Mouse (Mus musculus) MEL (cell line): ENCODE results near the gene Morc1. TPM values are rescaled to one million over a fixed set of nuclear protein-coding genes. Genes with fewer than 3 reads are reported as not detected.

Experiments
- DNase-seq: peaks from one replicate; pipeline ENCODE4 v3.0.0; 2011; ENCODE audit warnings: low read depth, low spot score
- H3K27ac ChIP-seq: 2 replicates; pipeline ENCODE4 v1.5.1; 2012; ENCODE audit warnings: low read depth, mild to moderate bottlenecking, control low read depth, low read length, moderate library complexity; ENCODE audit not compliant: control insufficient read depth
- H3K27me3 ChIP-seq, 2 experiments: fragments of 150-350 bp in 1 of 2; sonication (generic) in 1 of 2; 2 replicates each; pipeline ENCODE4 v1.6.1; 2012; ENCODE audit warnings: low read length in 2 of 2, mild to moderate bottlenecking in 2 of 2, improper control_type of control experiment in 1 of 2, moderate library complexity in 1 of 2; ENCODE audit not compliant: insufficient read depth in 2 of 2, control insufficient read depth in 1 of 2
- H3K36me3 ChIP-seq, 2 experiments: 2 replicates each; pipeline ENCODE4 v1.6.1; 2012 to 2014; ENCODE audit warnings: low read length in 2 of 2, improper control_type of control experiment in 1 of 2, inconsistent platforms in 1 of 2, mild to moderate bottlenecking in 1 of 2; ENCODE audit not compliant: insufficient read depth in 2 of 2, control insufficient read depth in 1 of 2
- H3K4me1 ChIP-seq, 2 experiments: fragments of 150-350 bp in 1 of 2; sonication (generic) in 1 of 2; 2 replicates each; pipeline ENCODE4 v1.6.1; 2012; ENCODE audit warnings: low read length in 2 of 2, improper control_type of control experiment in 1 of 2, mild to moderate bottlenecking in 1 of 2; ENCODE audit not compliant: insufficient read depth in 2 of 2, control insufficient read depth in 1 of 2
- H3K4me3 ChIP-seq, 2 experiments: fragments of 150-350 bp in 1 of 2; sonication (generic) in 1 of 2; 2 replicates each; pipeline ENCODE4 v1.5.1; 2012; ENCODE audit warnings: low read depth in 2 of 2, low read length in 2 of 2, mild to moderate bottlenecking in 2 of 2, moderate library complexity in 2 of 2, control low read depth in 1 of 2, improper control_type of control experiment in 1 of 2; ENCODE audit not compliant: control insufficient read depth in 1 of 2, insufficient read depth in 1 of 2
- H3K79me2 ChIP-seq: 2 replicates; pipeline ENCODE4 v1.6.1; 2012; ENCODE audit warnings: mild to moderate bottlenecking, low read length, moderate library complexity; ENCODE audit not compliant: control insufficient read depth, poor library complexity, insufficient read depth
- H3K9ac ChIP-seq: 2 replicates; pipeline ENCODE4 v1.6.1; 2012; ENCODE audit warnings: low read depth, mild to moderate bottlenecking, control low read depth, low read length, moderate library complexity; ENCODE audit not compliant: control insufficient read depth, poor library complexity, severe bottlenecking
- H3K9me3 ChIP-seq: fragments of 150-350 bp; sonication (generic); replicated peaks from 2 replicates; pipeline ENCODE4 v1.6.1; 2012; ENCODE audit warnings: mild to moderate bottlenecking, low read length, improper control_type of control experiment, moderate library complexity; ENCODE audit not compliant: insufficient read depth
- BHLHE40 ChIP-seq: IDR thresholded peaks from 2 replicates; pipeline ENCODE4 v1.6.1; 2012; ENCODE audit warnings: low read depth, mild to moderate bottlenecking, inconsistent platforms, low read length, improper control_type of control experiment, borderline replicate concordance
- CHD2 ChIP-seq: IDR thresholded peaks from 2 replicates; pipeline ENCODE4 v1.6.1; 2011; ENCODE audit warnings: low read length, improper control_type of control experiment
- CTCF ChIP-seq, 3 experiments: IDR thresholded peaks in 2 of 3; conservative IDR thresholded peaks in 1 of 3; 2 replicates each; pipeline ENCODE4 v1.5.1; 2011 to 2012; ENCODE audit warnings: low read length in 3 of 3, low read depth in 2 of 3, mild to moderate bottlenecking in 2 of 3, improper control_type of control experiment in 1 of 3, inconsistent platforms in 1 of 3, mixed read lengths in 1 of 3, moderate library complexity in 1 of 3; ENCODE audit not compliant: control insufficient read depth in 1 of 3, insufficient read depth in 1 of 3, poor library complexity in 1 of 3, severe bottlenecking in 1 of 3
- E2F4 ChIP-seq: IDR thresholded peaks from 2 replicates; pipeline ENCODE4 v1.6.1; 2011; ENCODE audit warnings: low read depth, low read length, improper control_type of control experiment, borderline replicate concordance
- ETS1 ChIP-seq: IDR thresholded peaks from 2 replicates; pipeline ENCODE4 v1.6.1; 2012; ENCODE audit warnings: low read depth, mild to moderate bottlenecking, inconsistent platforms, low read length, improper control_type of control experiment, moderate library complexity
- GATA1 ChIP-seq: IDR thresholded peaks from 2 replicates; pipeline ENCODE4 v1.6.1; 2011; ENCODE audit warnings: low read depth, low read length, improper control_type of control experiment
- HCFC1 ChIP-seq: IDR thresholded peaks from 2 replicates; pipeline ENCODE4 v1.6.1; 2012; ENCODE audit warnings: low read depth, mild to moderate bottlenecking, inconsistent platforms, low read length, improper control_type of control experiment, moderate library complexity
- MAX ChIP-seq: IDR thresholded peaks from 2 replicates; pipeline ENCODE4 v1.6.1; 2011; ENCODE audit warnings: low read length, improper control_type of control experiment
- MYC ChIP-seq: IDR thresholded peaks from 2 replicates; pipeline ENCODE4 v1.6.1; 2011; ENCODE audit warnings: low read depth, mild to moderate bottlenecking, low read length, improper control_type of control experiment, moderate library complexity
- NELFE ChIP-seq: IDR thresholded peaks from 2 replicates; pipeline ENCODE4 v1.6.1; 2011; ENCODE audit warnings: low read depth, low read length, improper control_type of control experiment
- POLR2A ChIP-seq, 2 experiments: IDR thresholded peaks; 2 replicates each; pipeline ENCODE4 v1.6.1; 2011 to 2012; ENCODE audit warnings: low read length in 2 of 2, mild to moderate bottlenecking in 2 of 2, control low read depth in 1 of 2, improper control_type of control experiment in 1 of 2, low read depth in 1 of 2, moderate library complexity in 1 of 2; ENCODE audit not compliant: control insufficient read depth in 1 of 2, insufficient read depth in 1 of 2, poor library complexity in 1 of 2
- POLR2AphosphoS2 ChIP-seq: IDR thresholded peaks from 2 replicates; pipeline ENCODE4 v1.6.1; 2011; ENCODE audit warnings: low read length, improper control_type of control experiment
- RCOR1 ChIP-seq: IDR thresholded peaks from 2 replicates; pipeline ENCODE4 v1.6.1; 2012; ENCODE audit warnings: low read depth, mild to moderate bottlenecking, inconsistent platforms, low read length, improper control_type of control experiment
- SMC3 ChIP-seq: IDR thresholded peaks from 2 replicates; pipeline ENCODE4 v1.6.1; 2011; ENCODE audit warnings: low read depth, low read length, improper control_type of control experiment
- TAL1 ChIP-seq: IDR thresholded peaks from 2 replicates; pipeline ENCODE4 v1.6.1; 2012; ENCODE audit warnings: mild to moderate bottlenecking, inconsistent platforms, low read length, moderate library complexity, mixed read lengths
- TBP ChIP-seq: IDR thresholded peaks from 2 replicates; pipeline ENCODE4 v1.8.0; 2011; ENCODE audit warnings: low read depth, low read length, improper control_type of control experiment
- TCF12 ChIP-seq: IDR thresholded peaks from 2 replicates; pipeline ENCODE4 v1.6.1; 2014; ENCODE audit warnings: low read depth, mild to moderate bottlenecking, inconsistent platforms, low read length, improper control_type of control experiment, moderate library complexity
- UBTF ChIP-seq: IDR thresholded peaks from 2 replicates; pipeline ENCODE4 v1.6.1; 2012; ENCODE audit warnings: low read depth, mild to moderate bottlenecking, inconsistent platforms, low read length, improper control_type of control experiment, moderate library complexity, borderline replicate concordance; ENCODE audit not compliant: insufficient read depth
- USF1 ChIP-seq: IDR thresholded peaks from 2 replicates; pipeline ENCODE4 v1.6.1; 2014; ENCODE audit warnings: low read depth, mild to moderate bottlenecking, inconsistent platforms, low read length, improper control_type of control experiment, moderate library complexity
- USF2 ChIP-seq, 2 experiments: IDR thresholded peaks; 2 replicates each; pipeline ENCODE4 v1.6.1; 2011 to 2012; ENCODE audit warnings: improper control_type of control experiment in 2 of 2, low read length in 2 of 2, borderline replicate concordance in 1 of 2, inconsistent platforms in 1 of 2, low read depth in 1 of 2, mild to moderate bottlenecking in 1 of 2; ENCODE audit not compliant: insufficient read depth in 1 of 2
- ZC3H11A ChIP-seq: IDR thresholded peaks from 2 replicates; pipeline ENCODE4 v1.6.1; 2012; ENCODE audit warnings: low read depth, mild to moderate bottlenecking, inconsistent platforms, low read length, improper control_type of control experiment
- ZKSCAN1 ChIP-seq: IDR thresholded peaks from 2 replicates; pipeline ENCODE4 v1.6.1; 2012; ENCODE audit warnings: low read depth, mild to moderate bottlenecking, inconsistent platforms, low read length, improper control_type of control experiment, moderate library complexity
- ZMIZ1 ChIP-seq: IDR thresholded peaks from 2 replicates; pipeline ENCODE4 v1.6.1; 2012; ENCODE audit warnings: low read depth, mild to moderate bottlenecking, inconsistent platforms, low read length, improper control_type of control experiment, moderate library complexity
- ZNF384 ChIP-seq: IDR thresholded peaks from 2 replicates; pipeline ENCODE4 v1.6.1; 2012; ENCODE audit warnings: low read depth, mild to moderate bottlenecking, inconsistent platforms, low read length, improper control_type of control experiment
- polyA plus RNA-seq, 2 experiments: library from polyadenylated mRNA; stranded (reverse) in 1 of 2; unstranded in 1 of 2; fragments of >175 nt in 1 of 2; fragments of >200 nt in 1 of 2; gene quantifications; 2 replicates each; pipeline versions ENCODE4 v1.2.1 to v1.2.4; 2012; ENCODE audit warnings: low replicate concordance in 2 of 2, low read depth in 1 of 2; ENCODE audit not compliant: insufficient read length in 2 of 2, insufficient read depth in 1 of 2, missing spikeins in 1 of 2
- total RNA-seq: library from RNA; depleted of rRNA; stranded (reverse); fragments of 300-350 nt; gene quantifications from 2 replicates; pipeline ENCODE4 v1.2.3, GENCODE M21; 2012

Morc1 gene
- total and polyA plus RNA-seq, 3 experiments = not detected

DNA sequence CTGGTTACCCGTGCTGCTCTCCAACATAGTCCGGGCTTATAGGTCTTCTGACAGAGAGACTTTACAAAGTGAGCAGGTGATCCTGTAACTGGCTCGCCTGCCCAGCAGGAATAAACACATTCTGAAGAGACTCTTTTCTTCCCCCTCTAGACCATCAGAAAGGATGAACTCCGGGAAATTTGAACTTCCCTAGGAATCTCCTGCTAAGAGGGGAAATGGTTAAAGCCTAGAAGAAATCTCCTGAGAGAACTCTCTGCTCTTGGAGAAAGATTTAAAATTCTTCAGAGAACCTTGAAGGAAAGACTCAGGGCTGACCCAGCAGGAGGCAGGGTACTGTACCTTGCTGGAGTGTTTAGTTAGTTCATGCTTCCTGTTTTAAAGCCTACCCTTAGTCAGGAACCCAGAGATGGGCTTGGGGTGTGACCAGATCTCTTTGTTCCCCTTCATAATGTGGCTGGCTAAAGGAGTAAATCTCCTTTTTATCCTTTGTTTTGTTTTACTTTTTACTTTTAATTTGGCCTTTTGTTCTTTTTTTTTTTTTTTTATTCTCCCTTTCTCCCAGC, 175.5 kb downstream of the Morc1 start:
- Histone ChIP-seq H3K4me1 (no peaks in the 10 kb centered on the region), H3K9me3 (no peaks in the 10 kb centered on the region), H3K27ac (no peak overlapping the region)

DNA sequence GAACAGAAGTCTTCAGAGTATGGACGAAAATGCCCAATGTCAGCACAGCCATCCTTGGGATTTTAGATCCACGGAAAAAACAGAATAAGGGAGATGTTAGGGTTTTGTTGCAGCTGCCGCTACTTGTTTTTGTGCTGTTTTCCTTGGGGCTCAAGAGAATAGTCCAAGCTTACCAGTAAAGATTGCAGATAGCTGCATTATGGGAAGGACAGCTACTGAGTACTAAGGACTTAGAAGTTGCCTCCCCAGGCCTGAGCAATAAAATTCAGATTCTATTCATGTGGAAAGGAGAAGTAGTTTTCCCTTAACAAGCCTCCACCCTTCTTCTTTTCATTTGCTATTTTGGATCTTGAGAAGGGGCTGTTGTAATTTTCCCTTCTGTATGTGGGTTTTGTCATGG, 177.2 kb downstream of the Morc1 start:
- H3K27me3 ChIP-seq = no peaks in the 10 kb centered on the region
- H3K9me3 ChIP-seq = no peaks in the 10 kb centered on the region
- H3K36me3 ChIP-seq = no peaks in the 10 kb centered on the region
- no peak for DNase-seq
- H3K4me1 ChIP-seq = no peaks in the 10 kb centered on the region
- no peak overlapping the region for H3K27ac ChIP-seq
- no peak overlapping the region for H3K9ac ChIP-seq
- no peak for TF ChIP-seq ZNF384
- no peak for TF ChIP-seq USF1
- no peak for TF ChIP-seq SMC3
- TF ChIP-seq ZC3H11A = no peak
- TF ChIP-seq GATA1 = no peak
- no peak for TF ChIP-seq POLR2AphosphoS2
- TF ChIP-seq TAL1 = no peak
- TF ChIP-seq MYC = no peak
- TF ChIP-seq POLR2A (IDR thresholded peaks at IDR 0.05; ENCODE audit: control insufficient read depth in 1 of 2, insufficient read depth in 1 of 2, low read depth in 1 of 2, low read length in 2 of 2, poor library complexity in 1 of 2) = no peak
- no peak for TF ChIP-seq USF2 (IDR thresholded peaks at IDR 0.05; ENCODE audit: borderline replicate concordance in 1 of 2, insufficient read depth in 1 of 2, low read depth in 1 of 2, low read length in 2 of 2)
- TF ChIP-seq ZMIZ1 = no peak
- no peak for TF ChIP-seq MAX
- TF ChIP-seq ZKSCAN1 = no peak
- no peaks in the 10 kb centered on the region for H3K79me2 ChIP-seq
- H3K4me3 ChIP-seq = no peak overlapping the region

More for the DNA sequence above, 175.5 kb downstream of the Morc1 start:
- Histone ChIP-seq H3K4me3 (no peak overlapping the region), H3K36me3 (no peaks in the 10 kb centered on the region), H3K27me3 (no peaks in the 10 kb centered on the region), H3K79me2 (no peaks in the 10 kb centered on the region), H3K9ac (no peak overlapping the region)
- DNase-seq = no peak
- TF ChIP-seq TCF12 (no peak), HCFC1 (no peak), POLR2A (IDR thresholded peaks at IDR 0.05; ENCODE audit: control insufficient read depth in 1 of 2, insufficient read depth in 1 of 2, low read depth in 1 of 2, low read length in 2 of 2, poor library complexity in 1 of 2) (no peak), CHD2 (no peak), USF2 (IDR thresholded peaks at IDR 0.05; ENCODE audit: borderline replicate concordance in 1 of 2, insufficient read depth in 1 of 2, low read depth in 1 of 2, low read length in 2 of 2) (no peak), BHLHE40 (no peak), TBP (no peak), E2F4 (no peak), ZC3H11A (no peak), UBTF (no peak), ETS1 (no peak), USF1 (no peak), SMC3 (no peak), ZKSCAN1 (no peak), POLR2AphosphoS2 (no peak), CTCF (IDR thresholded peaks at IDR 0.05 in 2 of 3, conservative IDR thresholded peaks at IDR 0.05 in 1 of 3; ENCODE audit: control insufficient read depth in 1 of 3, insufficient read depth in 1 of 3, low read depth in 2 of 3, low read length in 3 of 3, poor library complexity in 1 of 3, severe bottlenecking in 1 of 3) (no peak), NELFE (no peak), MAX (no peak), RCOR1 (no peak)
